9 mouse cellular contexts compared by ENCODE assay signal in genomic region chr7:44474419-44474818, GRCm38 (mm10). TPM values are rescaled to one million over a fixed set of nuclear protein-coding genes. Genes with fewer than 3 reads are reported as not detected.
DNase-seq lines count a peak whose midpoint lies in the region; ATAC-seq and TF ChIP-seq lines count a peak whose summit lies in the region.
"Had no signal": no experiment of that assay in that cellular context is flagged by ENCODE, and none has a peak within 500 bp of the region (broad histone marks: within the 10 kb centered on the region; RNA-seq: fewer than 3 reads in every experiment).

No protein-coding gene starts in this region.

- H3K9ac ChIP-seq in hindbrain, embryonic 13.5 days, result peak overlapping the region; percentile 35; the same call in 1 of the 2 replicates
- H3K9ac ChIP-seq in liver, postnatal 0 days (replicated peaks), result no peak overlapping the region
- H3K9ac ChIP-seq in stomach, embryonic 14.5 days (replicated peaks; ENCODE audit: low read depth, low read length), result no peak overlapping the region

- peaks cover 20% of the 10 kb centered on the region for H3K36me3 ChIP-seq in megakaryocyte, embryonic 14.5 days (replicated peaks; ENCODE audit: low read length)
- no peaks in the 10 kb centered on the region for H3K36me3 ChIP-seq in hindbrain, embryonic 13.5 days
- peaks cover 5% of the 10 kb centered on the region for H3K36me3 ChIP-seq in liver, postnatal 0 days (replicated peaks; ENCODE audit: insufficient read depth, low read length)
- no peaks in the 10 kb centered on the region; the same call in 1 of the 2 replicates for H3K36me3 ChIP-seq in stomach, embryonic 14.5 days (ENCODE audit: control insufficient read depth, insufficient read depth, low read length)

- ATAC-seq in megakaryocyte, adult 5-6 weeks (ENCODE audit: poor library complexity, severe bottlenecking), result no peak
- peak; percentile 74 for ATAC-seq in hindbrain, embryonic 13.5 days (ENCODE audit: low FRiP score)
- ATAC-seq in liver, postnatal 0 days, result no peak
- ATAC-seq in stomach, embryonic 14.5 days (ENCODE audit: insufficient number of reproducible peaks, insufficient read depth, low FRiP score, low read depth), result peak; percentile 64; the same call in 1 of the 2 replicates
- ATAC-seq in activated CD4-positive, CD25-positive, alpha-beta regulatory T cell, adult 4 months, result no peak

- peaks cover 43% of the 10 kb centered on the region for H3K27me3 ChIP-seq in megakaryocyte, embryonic 14.5 days (replicated peaks)
- peaks cover 37% of the 10 kb centered on the region for H3K27me3 ChIP-seq in hindbrain, embryonic 13.5 days
- H3K27me3 ChIP-seq in liver, postnatal 0 days (ENCODE audit: insufficient read depth, low read length), result peaks cover 42% of the 10 kb centered on the region
- H3K27me3 ChIP-seq in stomach, embryonic 14.5 days (ENCODE audit: control insufficient read depth, insufficient read depth, low read length), result no peaks in the 10 kb centered on the region

- H3K4me1 ChIP-seq in megakaryocyte, embryonic 14.5 days, result peaks cover 40% of the 10 kb centered on the region
- peaks cover 52% of the 10 kb centered on the region for H3K4me1 ChIP-seq in hindbrain, embryonic 13.5 days (replicated peaks)
- H3K4me1 ChIP-seq in liver, postnatal 0 days (ENCODE audit: insufficient read depth), result peaks cover 24% of the 10 kb centered on the region
- no peaks in the 10 kb centered on the region for H3K4me1 ChIP-seq in stomach, embryonic 14.5 days (ENCODE audit: control insufficient read depth, insufficient read depth, low read length)

- no peaks in the 10 kb centered on the region for H3K9me3 ChIP-seq in megakaryocyte, embryonic 14.5 days
- H3K9me3 ChIP-seq in hindbrain, embryonic 13.5 days, result no peaks in the 10 kb centered on the region
- no peaks in the 10 kb centered on the region for H3K9me3 ChIP-seq in liver, postnatal 0 days (ENCODE audit: low read length)
- no peaks in the 10 kb centered on the region for H3K9me3 ChIP-seq in stomach, embryonic 14.5 days (ENCODE audit: control insufficient read depth, low read depth, low read length)

- TF ChIP-seq EP300 in liver, postnatal 0 days (IDR thresholded peaks at IDR 0.05; ENCODE audit: low read depth), result no peak

- H3K27ac ChIP-seq in hindbrain, embryonic 13.5 days, result peak overlapping the region; percentile 82
- no peak overlapping the region for H3K27ac ChIP-seq in liver, postnatal 0 days (ENCODE audit: low read depth)
- H3K27ac ChIP-seq in stomach, embryonic 14.5 days (ENCODE audit: low read length), result peak overlapping the region; percentile 52; the same call in 1 of the 2 replicates

- 13% methylated on average over 4 of the region's 4 CpGs for WGBS in hindbrain, embryonic 13.5 days
- 42% methylated on average over 4 of the region's 4 CpGs for WGBS in liver, postnatal 0 days (ENCODE audit: insufficient replicate concordance)
- 26% methylated on average over 4 of the region's 4 CpGs for WGBS in stomach, embryonic 14.5 days

- peak overlapping the region; percentile 43 for H3K4me3 ChIP-seq in megakaryocyte, embryonic 14.5 days (replicated peaks)
- no peak overlapping the region for H3K4me3 ChIP-seq in hindbrain, embryonic 13.5 days
- no peak overlapping the region for H3K4me3 ChIP-seq in liver, postnatal 0 days (ENCODE audit: low read depth, low read length)
- H3K4me3 ChIP-seq in stomach, embryonic 14.5 days (ENCODE audit: low read depth, low read length), result no peak overlapping the region

- H3K4me2 ChIP-seq in hindbrain, embryonic 13.5 days, result no peak overlapping the region
- no peak overlapping the region for H3K4me2 ChIP-seq in liver, postnatal 0 days (ENCODE audit: low read depth, low read length)
- no peak overlapping the region for H3K4me2 ChIP-seq in stomach, embryonic 14.5 days (replicated peaks; ENCODE audit: low read depth, low read length)

- TF ChIP-seq CTCF in liver, postnatal 0 days (IDR thresholded peaks at IDR 0.05; ENCODE audit: low read depth), result no peak

- DNase-seq in gastrocnemius, adult 8-10 months (ENCODE audit: low spot score in 2 of 2), result peak; percentile 63 to 72
- peak; percentile 22 for DNase-seq in liver, postnatal 0 days
- DNase-seq in lung, postnatal 14 days, result no peak

RNA-seq across cellular contexts. Expression of gene Josd2, which starts 6.6 kb away (rescaled TPM):
- 191 and 466 TPM in 2 replicates for polyA plus RNA-seq in megakaryocyte, embryonic 14.5 days (2012; ENCODE audit: insufficient read depth, low replicate concordance)
- 18.2 and 20.3 TPM in 2 replicates for total RNA-seq in megakaryocyte, adult 5-6 weeks (2015)
- 12.5 and 14.0 TPM in 2 replicates for total RNA-seq in megakaryocyte, adult 5-6 weeks (2017)
- 10 to 100 TPM; 48.9 to 66.1 (median 56.3) TPM for total RNA-seq in gastrocnemius, adult 8-10 months (2022)
- 45.8 and 46.2 TPM in 2 replicates for polyA plus RNA-seq in hindbrain, embryonic 13.5 days (2015; fragmentation: Nextera tagmentation; extraction: Ambion mirVana)
- 59.7 and 63.1 TPM in 2 replicates for polyA plus RNA-seq in liver, postnatal 0 days (2015; fragmentation: Nextera tagmentation; extraction: Ambion mirVana)
- polyA plus RNA-seq in stomach, embryonic 14.5 days (2014; fragmentation: Nextera tagmentation; extraction: Ambion mirVana), result 76.7 and 82.1 TPM in 2 replicates
- 10 to 100 TPM; 39.9 to 67.9 TPM for polyA plus RNA-seq in activated CD4-positive, CD25-positive, alpha-beta regulatory T cell, adult 4 months (2017; shearing (Covaris generic))

RNA-seq across cellular contexts. Expression of gene Aspdh, which starts 9.2 kb away (rescaled TPM):
- polyA plus RNA-seq in megakaryocyte, embryonic 14.5 days (2012; ENCODE audit: insufficient read depth, low replicate concordance), result not detected in 2 replicates
- total RNA-seq in megakaryocyte, adult 5-6 weeks (2015), result not detected in 2 replicates
- not detected in 2 replicates for total RNA-seq in megakaryocyte, adult 5-6 weeks (2017)
- total RNA-seq in gastrocnemius, adult 8-10 months (2022), result under 1 TPM in 1 of 4 experiments, not detected in 3; 0.29 TPM
- polyA plus RNA-seq in hindbrain, embryonic 13.5 days (2015; fragmentation: Nextera tagmentation; extraction: Ambion mirVana), result 5.6 and 6.5 TPM in 2 replicates
- 38.9 and 44.3 TPM in 2 replicates for polyA plus RNA-seq in liver, postnatal 0 days (2015; fragmentation: Nextera tagmentation; extraction: Ambion mirVana)
- polyA plus RNA-seq in stomach, embryonic 14.5 days (2014; fragmentation: Nextera tagmentation; extraction: Ambion mirVana), result 0.52 and 1.1 TPM in 2 replicates
- polyA plus RNA-seq in activated CD4-positive, CD25-positive, alpha-beta regulatory T cell, adult 4 months (2017; shearing (Covaris generic)), result not detected
- total RNA-seq: ES-E14 had no signal

RNA-seq across cellular contexts. Expression of gene Emc10, which starts 21.9 kb away (rescaled TPM):
- polyA plus RNA-seq in megakaryocyte, embryonic 14.5 days (2012; ENCODE audit: insufficient read depth, low replicate concordance), result 156 and 185 TPM in 2 replicates
- 42.4 and 47.4 TPM in 2 replicates for total RNA-seq in megakaryocyte, adult 5-6 weeks (2015)
- total RNA-seq in megakaryocyte, adult 5-6 weeks (2017), result 23.1 and 27.4 TPM in 2 replicates
- total RNA-seq in gastrocnemius, adult 8-10 months (2022), result 10 to 100 TPM; 48.6 to 53.7 (median 51.8) TPM
- 121 and 126 TPM in 2 replicates for polyA plus RNA-seq in hindbrain, embryonic 13.5 days (2015; fragmentation: Nextera tagmentation; extraction: Ambion mirVana)
- 32.4 and 35.9 TPM in 2 replicates for polyA plus RNA-seq in liver, postnatal 0 days (2015; fragmentation: Nextera tagmentation; extraction: Ambion mirVana)
- 113 and 116 TPM in 2 replicates for polyA plus RNA-seq in stomach, embryonic 14.5 days (2014; fragmentation: Nextera tagmentation; extraction: Ambion mirVana)
- polyA plus RNA-seq in activated CD4-positive, CD25-positive, alpha-beta regulatory T cell, adult 4 months (2017; shearing (Covaris generic)), result 10 to 100 TPM; 23.7 to 25.6 TPM

RNA-seq across cellular contexts. Expression of gene Fam71e1, which starts 22.0 kb away (rescaled TPM):
- 2.1 and 9.0 TPM in 2 replicates for polyA plus RNA-seq in megakaryocyte, embryonic 14.5 days (2012; ENCODE audit: insufficient read depth, low replicate concordance)
- total RNA-seq in megakaryocyte, adult 5-6 weeks (2015), result 1.7 and 2.0 TPM in 2 replicates
- total RNA-seq in megakaryocyte, adult 5-6 weeks (2017), result 0.12 TPM in 1 of 2 replicates, not detected in the other
- total RNA-seq in gastrocnemius, adult 8-10 months (2022), result 1 to 10 TPM; 3.4 to 5.4 (median 4.4) TPM
- 32.2 and 37.4 TPM in 2 replicates for polyA plus RNA-seq in hindbrain, embryonic 13.5 days (2015; fragmentation: Nextera tagmentation; extraction: Ambion mirVana)
- 3.3 and 4.1 TPM in 2 replicates for polyA plus RNA-seq in liver, postnatal 0 days (2015; fragmentation: Nextera tagmentation; extraction: Ambion mirVana)
- 11.6 and 17.9 TPM in 2 replicates for polyA plus RNA-seq in stomach, embryonic 14.5 days (2014; fragmentation: Nextera tagmentation; extraction: Ambion mirVana)
- polyA plus RNA-seq in activated CD4-positive, CD25-positive, alpha-beta regulatory T cell, adult 4 months (2017; shearing (Covaris generic)), result 1 to 10 TPM; 3.3 to 4.0 TPM

RNA-seq across cellular contexts. Expression of gene Lrrc4b, which starts 45.6 kb away (rescaled TPM):
- polyA plus RNA-seq in megakaryocyte, embryonic 14.5 days (2012; ENCODE audit: insufficient read depth, low replicate concordance), result not detected in 2 replicates
- not detected in 2 replicates for total RNA-seq in megakaryocyte, adult 5-6 weeks (2015)
- total RNA-seq in megakaryocyte, adult 5-6 weeks (2017), result not detected in 2 replicates
- under 1 TPM; 0.10 to 0.27 (median 0.11) TPM for total RNA-seq in gastrocnemius, adult 8-10 months (2022)
- 14.6 and 15.6 TPM in 2 replicates for polyA plus RNA-seq in hindbrain, embryonic 13.5 days (2015; fragmentation: Nextera tagmentation; extraction: Ambion mirVana)
- not detected in 2 replicates for polyA plus RNA-seq in liver, postnatal 0 days (2015; fragmentation: Nextera tagmentation; extraction: Ambion mirVana)
- polyA plus RNA-seq in stomach, embryonic 14.5 days (2014; fragmentation: Nextera tagmentation; extraction: Ambion mirVana), result 1.2 and 2.1 TPM in 2 replicates
- not detected for polyA plus RNA-seq in activated CD4-positive, CD25-positive, alpha-beta regulatory T cell, adult 4 months (2017; shearing (Covaris generic))

Comparison
In these comparisons a context has a peak if more than half of its experiments do, and no peak if none do; other contexts are left out.
1. ATAC-seq: peak in hindbrain, embryonic 13.5 days (single experiment) and stomach, embryonic 14.5 days (single experiment); none in megakaryocyte, adult 5-6 weeks (single experiment), liver, postnatal 0 days (single experiment) and activated CD4-positive, CD25-positive, alpha-beta regulatory T cell, adult 4 months (single experiment).